Mouse (Mus musculus): ENCODE results near the gene Krtap15.

- TF ChIP-seq ETS1 (IDR thresholded peaks at IDR 0.05; ENCODE audit: low read depth, low read length) = no peak
- no peak for TF ChIP-seq USF2 (IDR thresholded peaks at IDR 0.05; ENCODE audit: borderline replicate concordance in 1 of 2, insufficient read depth in 1 of 2, low read depth in 1 of 2, low read length in 2 of 2)
- no peak for TF ChIP-seq MEF2A (IDR thresholded peaks at IDR 0.05; ENCODE audit: extremely low read depth, insufficient replicate concordance, low read depth, low read length, poor library complexity, severe bottlenecking)
- TF ChIP-seq RAD21 (IDR thresholded peaks at IDR 0.05; ENCODE audit: low read depth, low read length) = peak; percentile 24; the same call in 1 of the 2 replicates
- TF ChIP-seq CHD2 (IDR thresholded peaks at IDR 0.05; ENCODE audit: low read length) = no peak
- TF ChIP-seq EP300 (IDR thresholded peaks at IDR 0.05; ENCODE audit: low read depth in 1 of 2, low read length in 2 of 2) = no peak
- no peak for TF ChIP-seq MXI1 (IDR thresholded peaks at IDR 0.05; ENCODE audit: low read depth, low read length)
- TF ChIP-seq TAL1 (IDR thresholded peaks at IDR 0.05; ENCODE audit: low read length) = no peak
- no peak for TF ChIP-seq GATA1 (IDR thresholded peaks at IDR 0.05; ENCODE audit: low read depth, low read length)
- no peak for TF ChIP-seq E2F4 (IDR thresholded peaks at IDR 0.05; ENCODE audit: borderline replicate concordance, low read depth, low read length)
- TF ChIP-seq CTCF (IDR thresholded peaks at IDR 0.05 in 2 of 3, conservative IDR thresholded peaks at IDR 0.05 in 1 of 3; ENCODE audit: control insufficient read depth in 1 of 3, insufficient read depth in 1 of 3, low read depth in 2 of 3, low read length in 3 of 3, poor library complexity in 1 of 3, severe bottlenecking in 1 of 3) = peak; percentile 50 to 64 (median 55)
- TF ChIP-seq MAX (IDR thresholded peaks at IDR 0.05; ENCODE audit: low read length) = no peak
Observed at GRCm38 (mm10) chr16:88851450-88851849, 31.4 kb downstream of the Krtap15 start.

Measured in MEL (cell line).